Mouse (Mus musculus) G1E (cell line): ENCODE results near the gene Tmem205.

Experiments
- CTCF ChIP-seq: IDR thresholded peaks from 2 replicates; pipeline ENCODE4 v1.5.1; 2012; ENCODE audit warnings: low read depth, low read length, inconsistent platforms, mixed read lengths
- POLR2AphosphoS5 ChIP-seq: IDR thresholded peaks from 2 replicates; pipeline ENCODE4 v1.6.1; 2012; ENCODE audit warnings: low read depth, low read length, inconsistent platforms; ENCODE audit not compliant: insufficient replicate concordance
- TAL1 ChIP-seq: conservative IDR thresholded peaks from 2 replicates; pipeline ENCODE4 v1.6.1; 2012; ENCODE audit warnings: low read depth, low read length, inconsistent platforms, mixed read lengths

DNA sequence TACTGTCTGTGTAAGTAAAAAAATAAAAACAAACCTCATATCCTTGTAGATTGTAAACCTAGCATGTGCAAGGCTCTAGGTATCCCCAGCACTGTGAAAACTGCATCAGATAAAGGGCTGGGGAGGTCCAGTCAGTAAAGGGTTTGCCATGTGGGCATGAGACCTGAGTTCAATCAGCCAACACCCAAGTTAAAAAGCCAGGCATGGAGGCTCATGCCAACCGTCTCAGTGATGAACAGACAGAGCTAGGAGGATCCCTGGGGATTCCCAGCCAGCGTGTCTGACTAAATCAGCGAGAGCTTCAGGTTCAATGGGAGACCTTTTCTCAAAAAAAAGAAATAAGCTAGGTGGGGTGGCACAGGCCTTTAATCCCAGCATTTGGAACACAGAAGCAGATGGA is 2.3 kb downstream of the Tmem205 start:
- TF ChIP-seq CTCF (no peak), TAL1 (no peak), POLR2AphosphoS5 (no peak)
